Mouse (Mus musculus) thymus, postnatal 25 days (tissue): Measurements from ENCODE around the gene Tpsab1.

ENCODE experiments used
- DNase-seq: peaks from one replicate; pipeline ENCODE4 v3.0.0; 2022

Tpsab1 gene

GRCm38 (mm10) chr17:25345462-25345861, at the start of gene Tpsab1:
Gene Tpsab1, minus strand, starts transcription at chr17:25345562.
- DNase-seq: no peak

DNA sequence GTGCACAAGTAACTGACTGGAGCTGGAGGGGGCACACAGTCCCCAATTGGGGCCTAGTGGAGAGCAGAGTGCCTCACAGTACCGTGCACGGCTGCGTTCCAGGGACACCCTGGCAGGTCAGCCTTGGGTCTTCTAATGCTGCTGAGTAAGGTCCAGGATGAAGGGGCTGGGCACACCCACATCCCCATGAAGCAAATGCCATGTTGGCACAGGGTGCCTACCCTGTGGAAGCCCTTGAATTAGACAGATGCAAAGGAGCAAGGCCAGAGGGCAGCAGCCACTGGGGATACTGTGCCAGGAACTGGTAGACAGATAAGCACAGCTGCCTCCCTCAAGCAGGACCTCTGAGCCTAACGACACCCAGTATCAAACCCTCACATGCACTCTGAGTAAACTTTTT, 49.2 kb upstream of the Tpsab1 start:
- DNase-seq: no peak

GRCm38 (mm10) chr17:25374011-25374410, 28.6 kb upstream of the Tpsab1 start:
- DNase-seq: no peak

DNA sequence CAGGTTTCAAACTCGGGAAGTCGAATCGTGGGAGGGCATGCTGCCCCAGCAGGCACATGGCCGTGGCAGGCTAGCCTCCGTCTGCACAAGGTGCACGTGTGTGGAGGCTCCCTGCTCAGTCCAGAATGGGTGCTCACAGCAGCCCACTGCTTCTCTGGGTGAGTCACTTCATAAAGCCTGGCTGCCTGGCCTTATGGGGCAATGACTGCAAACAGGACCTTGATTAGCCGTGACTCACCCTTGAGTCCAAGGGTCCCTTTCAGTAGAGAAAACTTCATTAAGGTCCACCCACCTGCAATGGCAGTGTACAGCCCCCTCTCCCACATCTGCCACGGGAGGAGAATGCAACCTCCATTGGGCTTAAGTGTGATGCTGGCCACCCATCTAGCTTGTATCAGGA, 27.1 kb upstream of the Tpsab1 start:
- DNase-seq: no peak

GRCm38 (mm10) chr17:25368973-25369372, 23.6 kb upstream of the Tpsab1 start, which contains the start of gene Tpsg1:
Gene Tpsg1, plus strand, starts transcription at chr17:25369273.
- DNase-seq: no peak

- no peak for DNase-seq
These were observed 20.6 kb upstream of the Tpsab1 start, which contains the start of gene Tpsb2 for GRCm38 (mm10) chr17:25366005-25366404. Gene Tpsb2, plus strand, starts transcription at chr17:25366305.

- DNase-seq: peak; percentile 39
These were observed 18.4 kb upstream of the Tpsab1 start for GRCm38 (mm10) chr17:25363726-25364125.

DNA sequence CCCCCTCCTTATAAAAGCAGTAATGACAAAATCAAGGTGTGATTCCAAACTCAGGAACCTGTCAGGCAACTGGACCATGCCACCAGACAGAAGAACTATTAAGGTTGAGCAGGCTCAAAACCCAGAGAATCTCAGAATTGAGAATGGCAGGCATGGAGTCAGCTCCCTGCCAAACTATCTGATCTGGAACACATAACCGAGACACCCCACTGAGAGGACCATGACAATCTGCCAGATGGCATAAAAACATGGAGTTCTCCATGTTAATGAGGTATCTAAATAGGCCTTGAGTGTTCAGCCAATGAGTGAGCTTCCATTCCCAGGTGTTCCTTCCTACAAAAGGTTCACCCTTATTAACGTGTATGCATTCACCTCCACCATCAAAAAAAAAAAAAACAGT, 15.9 kb upstream of the Tpsab1 start:
- no peak for DNase-seq

GRCm38 (mm10) chr17:25341490-25341889, 3.9 kb downstream of the Tpsab1 start:
- DNase-seq: no peak

DNA sequence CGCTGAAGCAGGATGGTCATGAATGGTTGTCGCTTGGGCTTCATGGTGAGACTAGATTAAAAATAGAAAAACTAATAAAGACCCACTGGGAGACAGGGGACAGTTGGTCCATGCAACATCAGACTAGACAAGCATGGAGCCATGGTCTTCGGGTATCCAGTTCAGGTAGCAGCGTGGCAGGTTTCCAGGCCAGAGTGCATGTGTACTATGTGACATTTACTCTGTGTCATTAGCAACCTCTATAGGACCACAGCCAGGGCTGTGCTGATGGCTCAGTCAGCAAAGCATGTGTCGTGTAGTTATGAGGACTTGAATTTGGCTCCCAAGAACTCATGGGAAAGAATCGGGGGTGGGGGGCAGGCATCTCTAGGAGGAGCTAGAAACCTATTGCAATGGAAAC, 5.4 kb downstream of the Tpsab1 start:
- no peak for DNase-seq

DNA sequence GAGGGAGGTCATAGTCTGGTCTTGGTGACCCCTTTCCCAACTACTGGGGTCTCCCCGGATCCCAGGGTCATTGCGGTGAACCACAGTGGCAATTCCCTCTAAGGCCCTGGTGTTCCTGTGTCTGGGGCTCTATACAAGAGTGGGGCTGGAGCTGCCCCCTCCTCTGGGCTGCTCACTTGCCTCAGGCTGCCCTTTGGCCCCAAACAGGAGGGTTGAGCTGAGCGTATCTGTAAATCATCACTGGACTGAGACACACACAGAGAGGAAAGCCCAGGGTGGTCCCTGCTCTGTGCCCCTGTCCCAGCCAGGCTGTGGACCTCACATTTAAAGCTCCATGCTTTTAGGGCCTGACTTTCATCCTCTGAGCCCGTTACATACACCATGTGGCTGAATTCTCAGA, 7.1 kb downstream of the Tpsab1 start:
- DNase-seq: no peak

- peak; percentile 54 for DNase-seq
These were observed 11.4 kb downstream of the Tpsab1 start for GRCm38 (mm10) chr17:25333943-25334342.

DNA sequence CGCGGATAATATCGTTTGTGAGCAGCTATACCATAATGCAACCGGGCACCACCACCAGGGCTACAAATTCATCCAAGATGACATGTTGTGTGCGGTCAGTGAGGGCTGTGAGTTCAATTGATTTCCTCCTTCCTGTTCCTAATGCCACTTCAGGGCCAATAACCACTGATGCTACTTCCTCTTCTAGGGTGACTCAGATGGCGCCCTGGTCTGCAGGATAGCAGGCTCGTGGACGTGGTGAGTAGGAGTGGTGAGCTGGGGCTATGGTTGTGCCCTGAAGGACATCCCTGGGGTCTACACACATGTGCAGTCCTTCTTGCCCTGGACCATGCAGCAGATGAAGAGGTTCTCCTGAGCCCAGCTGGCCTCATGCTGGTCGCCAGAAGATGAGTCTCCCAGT, 13.0 kb downstream of the Tpsab1 start:
- no peak for DNase-seq

GRCm38 (mm10) chr17:25322930-25323329, 22.4 kb downstream of the Tpsab1 start:
- DNase-seq: no peak

DNA sequence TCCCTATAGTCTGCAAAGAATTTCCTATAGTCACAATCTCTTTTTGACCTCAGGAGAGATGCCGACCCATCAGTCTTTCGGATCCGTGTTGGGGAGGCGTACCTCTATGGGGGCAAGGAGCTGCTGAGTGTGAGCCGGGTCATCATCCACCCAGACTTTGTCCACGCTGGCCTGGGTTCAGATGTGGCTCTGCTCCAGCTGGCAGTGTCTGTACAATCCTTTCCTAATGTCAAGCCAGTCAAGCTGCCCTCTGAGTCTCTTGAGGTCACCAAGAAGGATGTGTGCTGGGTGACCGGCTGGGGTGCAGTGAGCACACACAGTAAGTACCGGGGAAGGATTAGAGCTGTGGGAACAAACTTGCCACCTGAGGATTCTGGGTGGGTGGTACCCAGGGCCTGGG, 24.5 kb downstream of the Tpsab1 start:
- DNase-seq: no peak

DNA sequence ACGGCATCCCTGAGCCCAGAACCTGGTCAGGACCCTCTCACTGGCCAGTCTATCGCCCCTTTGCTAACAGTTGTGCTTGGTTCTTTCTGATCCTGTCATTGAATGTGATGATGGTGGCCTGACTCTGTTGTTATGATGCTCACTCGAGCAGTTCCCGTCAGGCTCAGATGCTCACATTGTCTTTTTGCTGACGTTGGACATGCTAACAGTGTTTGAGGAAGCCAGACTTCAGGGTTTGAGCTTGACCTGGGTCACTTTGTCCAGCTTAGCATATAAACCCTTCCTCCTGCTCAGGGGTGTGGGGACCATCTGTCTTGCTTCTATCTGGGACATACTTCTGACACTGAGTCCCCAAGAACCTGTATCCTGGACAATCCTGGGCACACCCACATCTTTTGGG, 27.0 kb downstream of the Tpsab1 start, which contains the start of gene Prss29:
Prss29 (plus strand) TSS at position 301 of the 400 bp plus-strand sequence.
- no peak for DNase-seq

DNA sequence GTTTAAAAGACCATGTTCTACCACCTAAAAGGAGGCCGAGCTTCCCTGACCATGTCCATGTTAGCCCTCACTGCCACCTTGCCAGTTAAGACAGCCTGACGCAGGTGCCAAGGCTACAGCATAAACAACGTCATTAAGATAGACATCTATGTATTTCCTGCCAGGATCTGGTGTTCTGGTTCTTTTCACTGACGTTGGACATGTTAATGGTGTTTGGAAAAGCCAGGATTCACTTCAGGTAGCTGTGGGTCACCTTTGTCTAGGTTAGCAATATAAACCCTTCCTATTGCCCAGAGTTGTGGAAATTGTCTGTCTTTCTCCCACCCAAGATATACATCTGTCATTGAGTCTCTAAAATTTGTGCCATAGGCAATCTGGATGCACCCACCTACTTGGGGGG, 37.0 kb downstream of the Tpsab1 start, which contains the start of gene Prss28:
Prss28 (plus strand) TSS at position 301 of the 400 bp plus-strand sequence.
- DNase-seq: no peak

DNA sequence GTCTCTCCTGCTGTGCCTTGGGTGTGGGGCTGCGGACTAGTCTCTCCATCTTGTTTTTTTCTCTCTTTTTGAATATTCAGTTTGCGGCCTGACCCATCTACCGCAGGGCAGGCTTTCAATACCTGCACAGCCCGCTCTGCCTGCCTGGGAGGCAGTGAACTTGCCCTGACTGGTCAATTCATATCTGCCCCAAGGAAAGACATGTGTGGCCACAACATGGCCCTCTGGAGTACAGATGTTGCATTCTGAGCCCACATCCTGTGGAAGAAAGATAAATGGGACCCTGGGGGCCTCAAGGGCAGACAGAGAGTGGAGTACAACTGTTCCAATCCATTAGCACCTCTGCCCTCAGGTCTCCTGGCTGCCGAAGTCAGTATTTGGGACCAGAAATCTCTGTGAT, 47.3 kb downstream of the Tpsab1 start, which contains the start of gene Prss34:
Prss34 (plus strand) TSS at position 301 of the 400 bp plus-strand sequence.
- DNase-seq: no peak

GRCm38 (mm10) chr17:25294111-25294510, 51.3 kb downstream of the Tpsab1 start:
- no peak for DNase-seq

GRCm38 (mm10) chr17:25293495-25293894, 51.9 kb downstream of the Tpsab1 start:
- no peak for DNase-seq
